Mouse (Mus musculus): ENCODE results near the gene Cers6. TPM values are rescaled to one million over a fixed set of nuclear protein-coding genes. Genes with fewer than 3 reads are reported as not detected.

Cers6 gene
- polyA plus RNA-seq, 2 experiments, result 2.0 to 6.7 TPM

- Histone ChIP-seq H3K4me3 (ENCODE audit: insufficient read depth in 1 of 2, low read depth in 2 of 2, low read length in 2 of 2) (no peak overlapping the region), H3K27ac (no peak overlapping the region), H3K27me3 (ENCODE audit: control insufficient read depth, insufficient read depth, low read length) (no peaks in the 10 kb centered on the region), H3K9me3 (ENCODE audit: control insufficient read depth, low read length) (no peaks in the 10 kb centered on the region), H3K36me3 (replicated peaks; ENCODE audit: control insufficient read depth, insufficient read depth, low read depth) (no peaks in the 10 kb centered on the region), H3K9ac (replicated peaks) (no peak overlapping the region), H3K4me2 (ENCODE audit: low read depth) (no peak overlapping the region), H3K4me1 (replicated peaks; ENCODE audit: control insufficient read depth in 2 of 2, insufficient read depth in 2 of 2, low read length in 1 of 2) (no peaks in the 10 kb centered on the region)
- no peak for ATAC-seq (ENCODE audit: insufficient read depth)
- no peak for TF ChIP-seq CTCF (IDR thresholded peaks at IDR 0.05; ENCODE audit: low read depth)
- no peak for TF ChIP-seq EP300 (IDR thresholded peaks at IDR 0.05; ENCODE audit: low read depth)
- no peak for DNase-seq (ENCODE audit: low read depth in 3 of 3, low spot score in 3 of 3)
- 73% methylated on average over 10 of the region's 10 CpGs for WGBS (ENCODE audit: insufficient replicate concordance)
Observed at GRCm38 (mm10) chr2:69113829-69114547, 252.7 kb downstream of the Cers6 start.

GRCm38 (mm10) chr2:69115921-69116320 lies 254.7 kb downstream of the Cers6 start:
- no peaks in the 10 kb centered on the region for H3K27me3 ChIP-seq (ENCODE audit: control insufficient read depth, insufficient read depth, low read length)
- H3K4me1 ChIP-seq (replicated peaks; ENCODE audit: control insufficient read depth in 2 of 2, insufficient read depth in 2 of 2, low read length in 1 of 2), result no peaks in the 10 kb centered on the region
- no peak overlapping the region for H3K4me3 ChIP-seq (ENCODE audit: insufficient read depth in 1 of 2, low read depth in 2 of 2, low read length in 2 of 2)
- no peak overlapping the region for H3K4me2 ChIP-seq (ENCODE audit: low read depth)
- no peak overlapping the region for H3K27ac ChIP-seq
- WGBS (ENCODE audit: insufficient replicate concordance), result 66% methylated on average over 3 of the region's 3 CpGs
- ATAC-seq (ENCODE audit: insufficient read depth) (no peak), DNase-seq (ENCODE audit: low read depth in 3 of 3, low spot score in 3 of 3) (no peak)
- no peaks in the 10 kb centered on the region for H3K9me3 ChIP-seq (ENCODE audit: control insufficient read depth, low read length)
- no peaks in the 10 kb centered on the region for H3K36me3 ChIP-seq (replicated peaks; ENCODE audit: control insufficient read depth, insufficient read depth, low read depth)
- TF ChIP-seq EP300 (IDR thresholded peaks at IDR 0.05; ENCODE audit: low read depth) (no peak), CTCF (IDR thresholded peaks at IDR 0.05; ENCODE audit: low read depth) (no peak)
- no peak overlapping the region for H3K9ac ChIP-seq (replicated peaks)

DNA sequence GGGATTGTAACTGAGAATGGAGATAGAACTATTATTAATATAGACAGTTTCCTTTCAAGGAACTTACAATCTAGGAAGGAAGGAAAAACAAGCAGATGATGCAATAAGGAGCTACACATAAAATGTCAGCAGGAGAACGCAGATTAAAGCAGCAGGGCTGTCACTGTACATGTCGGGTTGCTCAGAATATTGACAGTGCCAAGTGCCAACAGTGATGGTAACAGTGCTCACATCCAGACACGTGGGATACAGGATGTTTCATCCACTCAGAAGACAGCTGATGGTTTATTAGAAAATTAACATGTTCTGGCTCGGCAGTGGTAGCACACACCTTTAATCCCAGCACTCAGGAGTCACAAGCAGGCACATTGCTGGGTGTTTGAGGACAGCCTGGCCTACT lies 255.5 kb downstream of the Cers6 start:
- Histone ChIP-seq H3K9me3 (ENCODE audit: control insufficient read depth, low read length) (no peaks in the 10 kb centered on the region), H3K4me1 (replicated peaks; ENCODE audit: control insufficient read depth in 2 of 2, insufficient read depth in 2 of 2, low read length in 1 of 2) (no peaks in the 10 kb centered on the region), H3K9ac (replicated peaks) (no peak overlapping the region), H3K4me2 (ENCODE audit: low read depth) (no peak overlapping the region), H3K27ac (no peak overlapping the region), H3K27me3 (ENCODE audit: control insufficient read depth, insufficient read depth, low read length) (no peaks in the 10 kb centered on the region), H3K36me3 (replicated peaks; ENCODE audit: control insufficient read depth, insufficient read depth, low read depth) (no peaks in the 10 kb centered on the region), H3K4me3 (ENCODE audit: insufficient read depth in 1 of 2, low read depth in 2 of 2, low read length in 2 of 2) (no peak overlapping the region)
- WGBS (ENCODE audit: insufficient replicate concordance), result 59% methylated on average over 4 of the region's 4 CpGs
- DNase-seq (ENCODE audit: low read depth in 3 of 3, low spot score in 3 of 3) (no peak), ATAC-seq (ENCODE audit: insufficient read depth) (no peak)
- TF ChIP-seq CTCF (IDR thresholded peaks at IDR 0.05; ENCODE audit: low read depth) (no peak), EP300 (IDR thresholded peaks at IDR 0.05; ENCODE audit: low read depth) (no peak)

GRCm38 (mm10) chr2:69118994-69119393 lies 257.8 kb downstream of the Cers6 start:
- H3K9me3 ChIP-seq (ENCODE audit: control insufficient read depth, low read length), result no peaks in the 10 kb centered on the region
- TF ChIP-seq CTCF (IDR thresholded peaks at IDR 0.05; ENCODE audit: low read depth) (no peak), EP300 (IDR thresholded peaks at IDR 0.05; ENCODE audit: low read depth) (no peak)
- DNase-seq (ENCODE audit: low read depth in 3 of 3, low spot score in 3 of 3), result no peak
- H3K27me3 ChIP-seq (ENCODE audit: control insufficient read depth, insufficient read depth, low read length), result no peaks in the 10 kb centered on the region
- H3K9ac ChIP-seq (replicated peaks), result no peak overlapping the region
- no peaks in the 10 kb centered on the region for H3K36me3 ChIP-seq (replicated peaks; ENCODE audit: control insufficient read depth, insufficient read depth, low read depth)
- 61% methylated on average over 1 of the region's 1 CpGs for WGBS (ENCODE audit: insufficient replicate concordance)
- H3K27ac ChIP-seq, result no peak overlapping the region
- no peaks in the 10 kb centered on the region for H3K4me1 ChIP-seq (replicated peaks; ENCODE audit: control insufficient read depth in 2 of 2, insufficient read depth in 2 of 2, low read length in 1 of 2)
- no peak overlapping the region for H3K4me2 ChIP-seq (ENCODE audit: low read depth)
- no peak overlapping the region for H3K4me3 ChIP-seq (ENCODE audit: insufficient read depth in 1 of 2, low read depth in 2 of 2, low read length in 2 of 2)
- no peak for ATAC-seq (ENCODE audit: insufficient read depth)

DNA sequence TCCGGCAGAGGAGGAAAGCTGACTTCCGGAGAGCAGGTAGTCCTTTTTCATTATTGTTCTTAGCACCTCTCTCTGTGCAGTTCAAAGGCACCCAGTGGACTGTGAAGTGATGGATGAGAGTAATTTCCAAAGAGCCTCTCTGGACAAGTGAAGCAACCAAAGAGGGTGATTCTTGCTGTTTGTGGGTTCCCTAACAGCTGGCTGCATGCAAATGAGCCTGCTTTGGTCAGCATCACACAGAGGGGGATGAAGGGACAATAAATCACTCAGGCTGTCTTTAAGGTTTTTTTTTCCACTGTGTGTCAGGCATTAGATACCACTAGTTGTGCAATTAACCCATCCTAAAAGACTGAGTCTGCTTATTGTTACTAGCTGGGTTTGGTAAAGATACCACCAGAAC lies 258.5 kb downstream of the Cers6 start:
- Histone ChIP-seq H3K4me2 (ENCODE audit: low read depth) (no peak overlapping the region), H3K36me3 (replicated peaks; ENCODE audit: control insufficient read depth, insufficient read depth, low read depth) (no peaks in the 10 kb centered on the region), H3K9me3 (ENCODE audit: control insufficient read depth, low read length) (no peaks in the 10 kb centered on the region), H3K27me3 (ENCODE audit: control insufficient read depth, insufficient read depth, low read length) (no peaks in the 10 kb centered on the region), H3K9ac (replicated peaks) (no peak overlapping the region), H3K4me3 (ENCODE audit: insufficient read depth in 1 of 2, low read depth in 2 of 2, low read length in 2 of 2) (no peak overlapping the region), H3K4me1 (replicated peaks; ENCODE audit: control insufficient read depth in 2 of 2, insufficient read depth in 2 of 2, low read length in 1 of 2) (no peaks in the 10 kb centered on the region), H3K27ac (no peak overlapping the region)
- TF ChIP-seq CTCF (IDR thresholded peaks at IDR 0.05; ENCODE audit: low read depth), result no peak
- TF ChIP-seq EP300 (IDR thresholded peaks at IDR 0.05; ENCODE audit: low read depth), result no peak
- no peak for ATAC-seq (ENCODE audit: insufficient read depth)
- DNase-seq (ENCODE audit: low read depth in 3 of 3, low spot score in 3 of 3), result no peak
- WGBS (ENCODE audit: insufficient replicate concordance), result 58% methylated on average over 2 of the region's 2 CpGs

Data from liver, embryonic 14.5 days (tissue).